Mouse (Mus musculus) small intestine, adult 2 months (tissue): ENCODE measurements around the gene Kctd19.

Source experiments
- CTCF ChIP-seq: fragments of 200-500 bp; IDR thresholded peaks from 2 replicates; pipeline ENCODE4 v1.5.1; 2012; ENCODE audit warnings: low read depth, mild to moderate bottlenecking, control low read depth, inconsistent platforms, low read length, moderate library complexity, mixed read lengths; ENCODE audit not compliant: insufficient replicate concordance, insufficient read length; ENCODE audit errors: extremely low read depth
- POLR2A ChIP-seq: fragments of 200-500 bp; IDR thresholded peaks from 2 replicates; pipeline ENCODE4 v1.6.1; 2012; ENCODE audit warnings: low read depth, mild to moderate bottlenecking, control low read depth, inconsistent platforms, low read length, moderate library complexity

GRCm38 (mm10) chr8:105359208-105359607 lies 54.1 kb downstream of the Kctd19 start:
- TF ChIP-seq CTCF: no peak
- TF ChIP-seq POLR2A: no peak
